Mouse (Mus musculus) A20 (cell line): ENCODE data around the gene Ank3.

Experiments
- DNase-seq: peaks from one replicate; pipeline ENCODE4 v3.0.0-alpha.2; 2011; ENCODE audit warnings: low read depth, low spot score

The Ank3 gene

DNA sequence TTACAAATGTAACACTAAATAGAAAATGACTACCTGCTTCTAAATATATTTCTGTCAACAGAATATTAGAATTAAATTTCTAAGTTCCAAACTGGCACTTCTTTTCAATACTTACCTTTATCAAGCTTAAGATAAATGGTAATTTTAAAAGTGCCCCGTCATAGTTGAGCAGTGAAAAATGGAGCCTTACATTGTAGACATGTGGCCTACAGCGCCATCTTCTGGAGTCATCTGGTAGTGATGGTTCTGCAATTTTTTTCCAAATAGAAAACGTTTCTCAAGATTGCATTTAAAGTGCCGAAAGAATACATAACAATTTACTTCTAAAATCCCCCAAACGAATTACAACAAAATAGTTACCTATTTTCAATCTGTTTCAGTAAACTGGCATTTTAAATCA, 566.0 kb downstream of the Ank3 start:
- peak; percentile 66 for DNase-seq

DNA sequence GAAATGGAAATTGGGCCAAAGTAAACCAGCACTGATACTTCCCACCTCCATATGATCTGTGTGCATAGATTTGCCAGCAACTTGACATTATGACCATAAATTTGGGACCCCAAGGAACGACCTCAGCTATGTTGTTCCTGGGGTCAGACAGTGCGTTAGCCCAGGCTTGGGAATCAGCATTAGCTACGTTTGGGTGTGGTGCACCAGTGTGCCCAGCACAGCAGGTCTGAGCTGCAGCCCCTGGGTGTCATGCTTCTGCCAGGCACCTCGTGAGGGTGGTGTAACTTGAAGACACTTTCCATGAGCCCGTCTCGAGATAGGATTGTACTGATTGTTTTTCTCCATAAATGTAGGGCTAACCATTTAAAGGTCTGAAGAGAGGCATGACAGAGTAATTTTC, 566.5 kb downstream of the Ank3 start:
- DNase-seq: no peak

DNA sequence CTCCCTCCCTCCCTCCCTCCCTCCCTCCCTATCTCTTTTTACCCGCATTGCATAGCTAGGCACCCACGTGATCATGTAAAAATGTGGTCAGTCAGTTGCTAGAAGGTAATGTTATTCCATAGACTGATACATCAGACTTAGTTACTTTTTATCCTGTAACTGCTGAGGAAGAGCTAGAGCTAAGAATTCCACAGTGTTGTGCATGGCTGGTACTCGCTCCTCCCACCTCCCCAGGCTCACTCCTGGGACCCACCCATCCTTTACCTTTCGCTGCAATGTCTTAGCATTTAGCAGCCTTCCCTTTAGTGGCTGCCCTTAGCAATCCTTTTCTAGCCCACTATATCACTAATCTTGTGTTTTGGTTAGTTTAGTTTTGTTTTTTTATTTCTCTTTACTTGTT, 569.4 kb downstream of the Ank3 start:
- DNase-seq: no peak

DNA sequence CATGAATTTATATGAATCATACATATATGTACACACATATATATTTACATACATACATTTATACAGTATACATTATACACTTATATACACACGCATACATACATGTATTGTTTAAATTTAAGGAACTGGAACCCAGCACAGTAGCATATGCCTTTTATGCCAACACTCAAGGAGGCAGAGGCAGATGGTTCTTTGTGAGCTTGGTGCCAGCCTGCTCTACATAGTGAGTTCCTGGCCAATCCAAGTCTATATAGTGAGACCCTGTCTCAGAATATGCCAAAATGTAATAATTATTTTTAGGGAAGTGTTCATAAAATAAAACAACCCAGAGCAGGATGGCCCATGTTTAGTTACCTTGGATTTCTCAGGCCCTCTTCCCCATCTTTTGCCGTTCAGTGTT, 581.1 kb downstream of the Ank3 start:
- DNase-seq: no peak

DNA sequence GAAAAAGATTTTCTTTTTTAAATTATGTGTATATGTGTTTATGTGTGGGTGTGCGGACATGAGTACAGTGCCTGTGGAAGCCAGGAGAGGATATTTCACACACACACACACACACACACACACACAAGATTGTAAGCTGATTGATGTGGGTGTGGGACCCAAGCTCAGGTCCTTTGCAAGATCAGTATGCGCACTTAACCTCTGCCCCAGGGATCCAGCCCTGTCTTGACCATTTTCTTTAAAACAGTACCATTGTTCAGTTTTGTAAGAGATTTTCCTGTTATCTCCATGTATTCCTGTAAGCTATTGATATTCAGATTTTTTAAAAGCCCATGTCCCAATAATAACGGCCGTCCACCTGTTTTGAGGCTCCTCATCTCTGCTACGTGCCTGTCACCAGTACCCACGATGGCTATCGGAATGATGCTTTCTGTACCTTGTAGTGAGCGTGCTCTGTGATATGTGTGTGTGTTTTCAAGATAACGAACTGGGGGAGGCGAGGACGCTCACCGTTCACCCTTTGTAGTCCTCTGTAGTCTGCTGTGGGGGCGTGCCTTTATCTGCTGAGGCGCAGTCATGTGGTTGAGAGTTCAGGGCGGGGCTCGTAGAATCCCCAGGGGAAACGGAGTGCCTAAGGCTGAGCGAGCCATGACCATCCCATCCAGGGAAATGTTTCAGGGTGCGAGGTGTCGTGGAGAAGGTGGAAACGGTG, 583.0 kb downstream of the Ank3 start:
- DNase-seq: no peak

DNA sequence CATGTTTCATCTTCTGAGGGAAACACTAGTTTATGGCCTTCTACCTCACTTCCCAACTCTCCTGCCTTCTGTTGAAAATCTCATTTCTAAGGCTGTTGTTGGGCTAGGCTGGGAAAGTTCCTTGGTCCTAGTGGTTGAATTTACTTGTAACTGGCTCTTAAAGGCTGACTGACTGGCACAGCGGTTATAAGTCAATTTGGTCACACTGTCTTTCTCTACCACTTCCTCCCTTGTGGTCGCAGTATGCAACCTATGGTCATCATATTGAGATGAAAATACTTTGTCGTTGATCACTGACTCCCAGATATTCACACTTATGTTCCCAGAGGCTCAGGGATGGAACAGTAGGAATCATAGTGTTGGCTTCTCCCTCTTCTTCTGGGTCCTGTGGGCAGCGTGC, 584.1 kb downstream of the Ank3 start:
- DNase-seq: no peak

DNA sequence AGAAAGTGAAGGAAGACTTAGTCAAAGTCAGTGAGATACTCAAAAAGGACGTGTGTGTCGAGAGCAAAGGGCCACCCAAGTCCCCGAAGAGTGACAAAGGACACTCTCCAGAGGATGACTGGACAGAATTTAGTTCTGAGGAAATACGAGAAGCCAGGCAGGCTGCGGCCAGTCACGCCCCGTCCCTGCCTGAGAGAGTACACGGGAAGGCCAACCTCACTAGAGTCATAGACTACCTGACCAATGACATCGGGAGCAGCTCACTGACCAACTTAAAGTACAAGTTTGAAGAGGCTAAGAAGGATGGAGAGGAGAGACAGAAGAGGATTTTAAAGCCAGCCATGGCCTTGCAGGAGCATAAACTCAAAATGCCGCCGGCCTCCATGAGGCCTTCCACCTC, 588.9 kb downstream of the Ank3 start:
- no peak for DNase-seq

DNA sequence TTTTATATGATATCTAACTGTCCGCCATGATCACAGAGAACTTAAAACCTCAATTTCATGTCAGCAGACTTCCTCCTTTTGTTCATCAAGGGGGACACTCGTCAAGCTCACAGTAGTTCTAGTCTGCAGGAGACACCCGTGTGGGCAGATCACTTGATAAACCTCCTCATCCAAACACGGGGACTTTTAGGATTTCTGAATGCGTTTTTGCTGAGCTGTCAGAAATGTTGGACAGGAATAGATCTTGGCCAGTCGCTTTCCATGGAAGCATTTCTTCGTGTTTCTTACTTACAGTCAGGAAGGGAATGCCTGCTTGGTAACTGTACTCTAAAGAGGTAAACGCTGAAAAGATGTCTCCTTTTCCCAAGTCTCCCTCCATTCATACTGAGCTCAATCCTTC, 598.5 kb downstream of the Ank3 start:
- DNase-seq: no peak

DNA sequence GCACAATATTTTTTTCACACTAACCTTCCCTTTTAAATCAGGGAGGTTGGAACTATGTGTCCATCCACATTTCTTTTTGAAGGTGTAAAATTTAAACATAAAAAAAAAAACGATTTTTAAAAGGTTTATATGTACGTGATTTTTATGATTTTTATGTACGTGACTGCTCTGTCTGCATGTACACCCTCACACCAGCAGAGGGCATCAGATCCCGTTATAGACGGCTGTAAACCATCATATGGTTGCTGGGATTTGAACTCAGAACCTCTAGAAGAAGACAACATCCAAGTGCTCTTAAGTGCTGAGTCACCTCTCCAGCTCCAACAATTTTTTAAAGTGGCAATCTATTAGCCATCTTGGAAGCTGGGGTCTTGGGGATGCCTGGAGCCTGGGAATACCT, 605.5 kb downstream of the Ank3 start:
- DNase-seq: peak; percentile 15

DNA sequence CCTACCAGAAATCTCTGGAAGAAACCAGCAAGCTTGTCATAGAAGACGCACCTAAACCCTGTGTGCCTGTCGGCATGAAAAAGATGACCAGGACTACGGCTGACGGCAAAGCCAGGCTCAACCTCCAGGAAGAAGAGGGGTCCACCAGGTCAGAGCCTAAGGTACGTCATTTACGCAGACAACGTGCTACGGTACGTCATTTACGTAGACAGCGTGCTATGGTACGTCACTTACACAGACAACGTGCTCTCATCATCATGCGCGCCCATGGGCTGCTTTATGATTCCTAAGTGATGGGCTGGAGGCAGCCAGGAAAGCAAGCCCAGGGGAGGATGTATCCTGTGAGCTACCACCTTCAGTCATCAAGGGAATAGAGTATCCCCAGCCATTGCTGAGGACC, 606.3 kb downstream of the Ank3 start:
- DNase-seq: no peak

DNA sequence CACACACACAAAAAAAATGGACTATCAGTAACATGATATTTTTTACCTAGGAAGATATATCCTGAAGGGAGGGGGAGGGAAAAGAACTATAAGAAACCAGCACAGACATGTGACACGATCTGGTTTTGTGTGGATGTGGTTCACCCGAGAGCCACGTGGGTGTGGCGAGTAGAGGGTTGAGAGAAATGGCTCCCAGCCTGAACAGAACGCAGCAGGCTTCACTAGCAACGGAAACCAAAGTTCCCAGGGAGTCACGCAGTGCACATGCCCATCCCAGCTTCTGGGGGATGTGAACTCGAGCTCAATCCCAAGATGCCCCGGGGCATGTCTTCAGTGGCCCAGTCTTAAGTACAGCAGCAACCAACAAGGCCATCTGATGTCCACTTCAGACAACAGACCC, 607.8 kb downstream of the Ank3 start:
- DNase-seq: no peak

DNA sequence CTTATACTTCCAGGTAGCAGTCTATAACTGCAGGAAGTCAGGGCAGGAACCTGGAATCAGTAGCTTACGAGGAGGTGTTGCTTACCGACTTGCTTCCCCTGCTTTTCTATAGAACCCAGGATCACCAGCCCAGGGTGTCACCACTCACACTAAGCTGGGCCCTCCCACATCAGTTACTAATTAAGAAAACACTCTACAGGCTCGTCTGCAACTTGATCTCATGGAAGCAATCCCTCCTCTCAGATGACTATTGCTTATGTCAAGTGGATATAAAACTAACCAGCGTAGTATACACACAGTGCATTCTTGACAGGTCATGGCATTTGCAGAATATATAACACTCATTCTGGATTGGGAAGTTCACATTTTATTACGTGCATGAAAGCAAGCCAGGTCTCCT, 613.2 kb downstream of the Ank3 start:
- DNase-seq: no peak

DNA sequence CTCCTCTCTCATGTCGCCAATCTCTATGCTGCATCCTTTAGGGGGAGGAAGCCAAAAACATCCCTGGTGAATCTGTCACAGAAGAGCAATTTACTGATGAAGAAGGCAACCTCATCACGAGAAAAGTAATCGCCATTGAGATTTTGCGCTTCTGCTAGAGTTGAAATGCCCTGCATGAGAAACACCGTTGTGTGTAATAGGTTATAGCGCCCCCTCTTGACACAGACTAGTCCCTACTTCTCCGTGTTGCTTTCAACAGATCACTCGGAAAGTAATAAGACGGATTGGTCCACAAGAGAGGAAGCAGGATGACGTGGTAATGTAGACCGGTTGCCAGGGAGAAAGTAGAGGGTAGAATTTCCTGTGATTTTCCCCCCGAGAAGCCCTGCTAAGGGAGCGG, 615.4 kb downstream of the Ank3 start:
- DNase-seq: no peak

DNA sequence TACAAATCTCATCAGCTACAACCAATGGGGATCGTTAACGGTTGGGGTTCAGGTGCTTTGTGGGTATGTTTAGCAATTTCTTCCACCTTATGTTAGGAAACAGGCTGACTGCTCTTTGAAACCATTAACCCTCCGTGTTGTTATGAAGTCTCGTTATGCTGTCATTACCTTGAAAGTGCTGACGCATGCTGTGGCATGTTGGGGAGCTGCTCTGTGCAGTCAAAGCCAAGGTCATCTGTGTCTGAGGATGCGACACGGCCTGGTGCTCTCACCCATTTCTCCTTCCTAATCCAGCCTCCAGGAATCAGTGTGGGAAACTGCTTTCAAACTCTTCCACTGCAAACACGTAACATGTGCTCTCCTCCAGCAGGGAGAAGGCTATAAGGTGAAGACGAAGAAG, 616.6 kb downstream of the Ank3 start:
- DNase-seq: no peak

DNA sequence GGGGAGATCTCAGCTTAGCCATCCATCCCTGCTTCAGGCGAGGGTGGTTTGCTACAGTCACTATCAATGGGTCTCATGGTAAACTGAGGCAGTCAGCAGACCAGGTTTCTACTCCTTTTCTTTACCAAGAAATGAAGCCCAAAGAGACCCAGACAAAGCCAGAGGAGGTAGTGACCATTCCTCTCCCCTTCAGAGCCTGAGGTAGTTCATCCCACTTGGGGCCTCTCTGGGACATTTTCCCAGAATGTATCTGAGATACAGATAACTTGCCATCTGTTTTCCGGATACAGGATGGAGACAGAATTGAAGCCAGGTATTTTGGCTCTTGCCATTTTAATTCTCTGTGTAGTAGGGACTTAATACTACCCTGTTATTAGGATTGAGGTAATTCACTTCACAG, 620.1 kb downstream of the Ank3 start:
- DNase-seq: no peak

DNA sequence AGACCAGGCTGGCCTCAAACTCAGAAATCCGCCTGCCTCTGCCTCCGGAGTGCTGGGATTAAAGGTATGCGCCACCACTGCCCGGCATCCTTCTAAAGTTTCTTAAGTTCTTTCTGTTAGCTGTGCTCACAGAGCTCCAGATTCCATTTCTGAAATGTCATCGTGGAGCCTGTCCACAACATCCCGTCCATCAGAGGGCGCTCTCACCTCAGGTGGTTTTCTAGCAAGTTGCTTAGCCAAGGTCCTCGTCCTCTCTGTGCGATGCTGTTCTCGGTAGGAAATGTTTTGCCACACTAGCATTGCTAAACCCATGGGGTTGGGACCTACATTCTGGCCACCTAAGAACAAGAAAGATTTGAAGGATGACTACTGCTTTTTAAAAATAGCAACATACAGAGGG, 623.1 kb downstream of the Ank3 start:
- DNase-seq: peak; percentile 85

DNA sequence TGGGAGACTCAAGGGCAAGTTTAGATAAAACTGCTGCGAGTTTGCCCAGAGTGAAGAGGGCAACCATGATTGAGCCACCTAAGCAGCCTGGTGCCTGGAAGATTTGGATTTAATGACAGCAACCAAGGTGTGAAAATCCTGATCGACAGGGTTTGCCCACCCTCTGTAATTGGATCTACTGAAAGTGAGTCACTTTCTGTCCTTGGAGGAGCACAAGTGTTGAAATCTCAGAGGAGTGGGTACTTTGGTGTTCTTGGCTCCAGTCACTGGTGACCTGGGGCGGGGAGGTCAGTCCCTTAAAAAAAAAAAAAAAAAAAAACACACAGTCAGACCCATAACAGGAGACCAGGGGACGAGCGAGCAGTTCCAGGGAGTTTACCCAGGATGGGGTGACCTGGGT, 624.0 kb downstream of the Ank3 start:
- no peak for DNase-seq

DNA sequence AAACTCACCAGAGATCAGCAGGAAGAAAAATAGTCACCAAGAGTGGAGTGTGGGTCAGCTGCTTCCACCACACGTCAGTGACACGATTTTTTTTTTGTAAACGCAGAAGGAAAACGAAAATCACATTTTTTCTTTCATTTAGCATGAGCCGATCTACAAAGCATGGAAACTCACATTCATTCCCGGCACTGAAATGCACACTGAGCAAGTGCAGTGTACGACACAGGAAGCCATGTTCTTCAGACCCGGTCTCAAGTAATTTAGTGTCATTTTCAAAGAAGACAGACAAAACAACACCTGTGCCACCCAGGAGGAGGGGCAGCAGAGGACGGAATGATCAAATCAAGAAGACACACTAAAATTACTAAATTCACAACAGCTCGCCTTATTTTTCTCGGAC, 625.3 kb downstream of the Ank3 start:
- DNase-seq: no peak

DNA sequence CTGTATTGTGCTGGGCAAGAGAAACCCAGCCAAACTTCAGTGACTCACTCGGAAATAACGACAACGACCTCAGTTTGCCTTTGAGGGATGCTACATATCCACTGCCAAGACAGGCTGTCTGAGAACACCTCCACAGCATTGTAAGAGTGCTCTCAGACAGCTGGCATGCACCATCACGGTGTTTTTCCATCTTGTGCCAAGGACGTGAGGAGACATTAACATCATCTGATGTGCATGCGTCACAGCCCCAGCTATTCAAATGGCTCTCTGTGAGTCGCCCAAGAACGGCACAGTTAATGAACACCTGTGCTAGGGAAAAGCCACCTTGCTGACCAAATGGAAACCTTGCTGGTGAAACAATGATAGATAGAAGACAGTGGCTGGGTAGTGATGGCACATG, 633.4 kb downstream of the Ank3 start:
- no peak for DNase-seq

DNA sequence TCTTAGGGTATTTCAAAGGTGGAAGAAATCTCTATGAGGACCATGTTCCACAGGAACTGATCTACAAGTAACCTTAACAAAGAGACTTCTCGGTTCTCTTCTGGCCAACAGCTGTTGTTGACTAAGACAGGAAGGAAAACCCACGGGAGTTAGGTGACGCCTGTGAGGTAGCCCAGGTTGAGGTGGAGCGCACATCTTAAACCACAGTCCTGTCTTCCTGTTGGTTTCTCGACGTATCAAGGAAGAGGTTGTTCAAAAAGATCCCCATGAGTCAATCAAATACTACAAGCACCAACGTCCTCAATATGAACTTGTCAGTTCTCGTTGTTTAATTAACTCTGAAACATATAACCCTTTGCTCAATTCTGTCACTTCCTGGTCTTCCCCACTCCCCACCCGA, 634.4 kb downstream of the Ank3 start:
- DNase-seq: no peak

DNA sequence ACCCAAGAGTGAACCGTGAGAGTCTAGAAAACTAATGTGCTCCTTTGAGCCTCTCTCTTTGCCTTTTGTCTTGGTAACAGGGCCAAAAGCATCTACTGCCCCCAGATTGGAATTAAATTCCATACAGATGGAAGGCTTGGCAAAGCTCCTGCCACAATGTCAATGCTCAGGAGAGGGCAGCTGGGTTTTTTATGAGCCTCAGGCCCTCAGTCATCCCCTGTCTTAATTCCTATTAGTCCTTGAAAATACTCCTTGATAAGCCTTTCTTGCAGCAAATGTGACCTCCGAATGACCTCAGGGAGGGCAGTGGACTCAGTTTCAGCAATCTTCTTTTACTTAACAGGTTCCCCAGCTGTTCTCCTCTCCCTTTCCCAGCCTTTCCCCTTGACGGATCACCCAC, 635.3 kb downstream of the Ank3 start:
- DNase-seq: no peak

DNA sequence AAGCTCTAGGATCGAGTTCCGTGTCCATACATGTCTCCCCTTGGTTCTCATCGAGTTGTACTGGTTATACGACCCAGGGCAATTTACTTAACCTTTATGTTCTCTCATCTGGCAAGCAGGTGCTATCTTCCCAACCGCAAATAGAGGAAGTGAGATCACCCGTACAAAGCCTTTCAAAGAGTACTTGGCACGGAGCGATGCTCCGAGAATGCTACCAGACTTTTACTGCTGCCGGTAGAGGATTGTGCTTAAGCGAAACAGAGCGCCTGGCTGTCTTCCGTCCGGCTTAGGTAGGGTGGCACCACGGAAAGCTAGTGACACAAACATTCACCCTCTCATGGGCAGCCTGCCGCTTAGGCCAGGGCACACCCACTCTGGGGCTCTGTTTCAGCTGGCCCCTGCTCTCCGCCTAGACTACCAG, 641.3 kb downstream of the Ank3 start:
- DNase-seq: peak; percentile 92

DNA sequence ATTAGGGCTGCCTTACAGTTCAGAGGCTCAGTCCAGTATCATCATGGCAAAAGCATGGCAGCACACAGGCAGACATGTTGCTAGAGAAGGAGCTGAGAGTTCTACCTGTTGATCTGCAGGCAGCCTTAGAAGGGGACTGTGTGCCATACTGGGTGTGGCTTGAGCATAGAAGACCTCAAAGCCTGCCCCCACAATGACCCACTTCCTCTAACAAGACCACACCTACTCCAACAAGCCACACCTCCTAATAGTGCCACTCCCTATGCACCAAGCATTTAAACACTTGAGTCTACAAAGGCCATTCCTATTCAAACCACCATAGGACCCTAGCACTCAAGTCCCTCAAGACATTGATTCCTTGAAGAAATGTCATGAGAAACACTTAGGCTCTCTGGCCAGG, 643.0 kb downstream of the Ank3 start:
- DNase-seq: peak; percentile 42

DNA sequence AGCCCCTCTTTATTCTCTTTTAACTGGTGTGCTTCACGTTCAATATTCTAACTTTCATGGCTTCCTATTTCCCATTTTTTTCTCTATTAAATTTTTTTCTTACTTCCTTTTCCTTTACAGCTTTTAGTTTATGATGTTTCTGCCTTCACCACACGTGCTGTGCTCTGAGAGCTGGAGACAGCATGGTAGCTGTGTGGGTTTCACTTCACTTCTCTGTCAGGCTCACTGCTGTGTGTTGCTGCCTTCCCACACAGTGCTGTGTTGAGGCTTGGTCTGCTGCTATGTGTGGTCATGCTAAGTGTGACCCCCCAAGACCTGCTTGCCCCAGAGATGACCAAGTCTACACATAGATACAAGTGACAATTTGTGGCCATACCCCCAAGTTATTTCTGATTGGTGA, 647.1 kb downstream of the Ank3 start:
- DNase-seq: peak; percentile 73
